Mouse (Mus musculus) lung, adult 2 months (tissue): Measurements from ENCODE around the gene Ak4. TPM values are rescaled to one million over a fixed set of nuclear protein-coding genes. Genes with fewer than 3 reads are reported as not detected.
"Not testable (repeated sequence)": the region's sequence is repeated elsewhere in the genome, so short reads cannot be mapped to it uniquely, and the experiment has no call there.

Source experiments
- DNase-seq: peaks from one replicate; pipeline ENCODE4 v3.0.0; 2022
- H3K4me1 ChIP-seq: fragments of 200-500 bp; 2 replicates; pipeline ENCODE4 v1.6.1; 2011; ENCODE audit warnings: low read length; ENCODE audit not compliant: control insufficient read depth, insufficient read depth
- H3K4me3 ChIP-seq: fragments of 200-500 bp; replicated peaks from 2 replicates; pipeline ENCODE3; 2011; ENCODE audit warnings: low read depth, mild to moderate bottlenecking, control low read depth, low read length; ENCODE audit errors: extremely low read depth
- CTCF ChIP-seq: fragments of 200-500 bp; IDR thresholded peaks from 2 replicates; pipeline ENCODE4 v1.5.1; 2011; ENCODE audit warnings: mild to moderate bottlenecking, low read length, control low read depth; ENCODE audit not compliant: insufficient read depth
- POLR2A ChIP-seq: fragments of 200-500 bp; IDR thresholded peaks from 2 replicates; pipeline ENCODE4 v1.6.1; 2011; ENCODE audit warnings: low read depth, mild to moderate bottlenecking, control low read depth, low read length, borderline replicate concordance; ENCODE audit errors: extremely low read depth
- WGBS: fragments of 180-500 bp; shearing (Covaris S2); methylation state at CpG from one replicate; pipeline ENCODE4 v1.1.7; 2018; 5-methylcytosine and 5-hydroxymethylcytosine counted together
- polyA plus RNA-seq: library from polyadenylated mRNA; depleted of rRNA; stranded (reverse); fragments of >200 nt; gene quantifications from 2 replicates; pipeline ENCODE4 v1.2.3, GENCODE M21; 2012; rRNA removed

Gene Ak4
- 1.6 and 1.7 TPM in 2 replicates for polyA plus RNA-seq

- peak; percentile 40 for DNase-seq
- Histone ChIP-seq H3K4me3 (peak within 1 kb of the TSS; percentile 64), H3K4me1 (no peaks in the 10 kb centered on the region; the same call in 1 of the 2 replicates)
- WGBS, result under 1% methylated on average over 69 of the region's 74 CpGs
- TF ChIP-seq POLR2A (no peak), CTCF (no peak)
These were observed at the start of gene Ak4 for GRCm38 (mm10) chr4:101419151-101419910. Gene Ak4, plus strand, starts transcription at chr4:101419277.

GRCm38 (mm10) chr4:101369738-101370275, 49.3 kb upstream of the Ak4 start:
- DNase-seq, result no peak

GRCm38 (mm10) chr4:101372283-101372682, 46.8 kb upstream of the Ak4 start:
- Histone ChIP-seq H3K4me1 (no peaks in the 10 kb centered on the region), H3K4me3 (no peak overlapping the region)
- WGBS, result 65% methylated on average over 2 of the region's 2 CpGs
- TF ChIP-seq CTCF (no peak), POLR2A (no peak)
- no peak for DNase-seq

More at GRCm38 (mm10) chr4:101369738-101370275, 49.3 kb upstream of the Ak4 start:
- Histone ChIP-seq H3K4me3 (no peak overlapping the region), H3K4me1 (no peaks in the 10 kb centered on the region)
- 76% methylated on average over 4 of the region's 4 CpGs for WGBS
- TF ChIP-seq POLR2A (no peak), CTCF (no peak)

GRCm38 (mm10) chr4:101372751-101373150, 46.3 kb upstream of the Ak4 start:
- H3K4me3 ChIP-seq, result no peak overlapping the region
- no peaks in the 10 kb centered on the region for H3K4me1 ChIP-seq
- 93% methylated on average over 6 of the region's 6 CpGs for WGBS
- no peak for TF ChIP-seq POLR2A
- TF ChIP-seq CTCF, result no peak
- no peak for DNase-seq

- Histone ChIP-seq H3K4me3 (no peak overlapping the region), H3K4me1 (no peaks in the 10 kb centered on the region)
- no peak for DNase-seq
- no peak for TF ChIP-seq CTCF
- no peak for TF ChIP-seq POLR2A
- 72% methylated on average over 8 of the region's 8 CpGs for whole genome bisulfite sequencing
These were observed 45.0 kb upstream of the Ak4 start for GRCm38 (mm10) chr4:101374104-101374503.

- WGBS, result 89% methylated on average over 4 of the region's 4 CpGs
- no peak for TF ChIP-seq POLR2A
- no peak for TF ChIP-seq CTCF
- no peak for DNase-seq
- H3K4me1 ChIP-seq, result no peaks in the 10 kb centered on the region
- no peak overlapping the region for H3K4me3 ChIP-seq
These were observed 42.2 kb upstream of the Ak4 start for GRCm38 (mm10) chr4:101376835-101377234.

GRCm38 (mm10) chr4:101378241-101378640, 40.8 kb upstream of the Ak4 start:
- TF ChIP-seq POLR2A, result no peak
- no peak for TF ChIP-seq CTCF
- Histone ChIP-seq H3K4me3 (no peak overlapping the region), H3K4me1 (no peaks in the 10 kb centered on the region)
- no peak for DNase-seq
- 58% methylated on average over 4 of the region's 4 CpGs for WGBS

- no peaks in the 10 kb centered on the region for H3K4me1 ChIP-seq
- no peak for DNase-seq
- WGBS, result 82% methylated on average over 4 of the region's 4 CpGs
- no peak overlapping the region for H3K4me3 ChIP-seq
- TF ChIP-seq CTCF (no peak), POLR2A (no peak)
These were observed 40.3 kb upstream of the Ak4 start for GRCm38 (mm10) chr4:101378778-101379177.

- DNase-seq, result no peak
- no peaks in the 10 kb centered on the region for H3K4me1 ChIP-seq
- 44% methylated on average over 2 of the region's 2 CpGs for WGBS
- no peak overlapping the region for H3K4me3 ChIP-seq
- TF ChIP-seq POLR2A, result no peak
- TF ChIP-seq CTCF, result no peak
These were observed 34.1 kb upstream of the Ak4 start for GRCm38 (mm10) chr4:101385002-101385401.

GRCm38 (mm10) chr4:101388246-101388645, 30.8 kb upstream of the Ak4 start:
- no peak for DNase-seq
- Histone ChIP-seq H3K4me3 (no peak overlapping the region), H3K4me1 (no peaks in the 10 kb centered on the region)
- TF ChIP-seq CTCF, result no peak
- no peak for TF ChIP-seq POLR2A
- whole genome bisulfite sequencing, result 88% methylated on average over 8 of the region's 8 CpGs

GRCm38 (mm10) chr4:101388656-101389055, 30.4 kb upstream of the Ak4 start:
- not testable (repeated sequence) for H3K4me3 ChIP-seq, DNase-seq, H3K4me1 ChIP-seq
- WGBS, result 67% methylated on average over 6 of the region's 6 CpGs
